Mouse (Mus musculus) embryonic stem cell, embryonic (primary cell): ENCODE results near the gene Rtel1.

Experiments used
- CTCF ChIA-PET, 4 experiments: fragments of 300-600 bp in 2 of 4; fragments of 350-600 bp in 2 of 4; sonication (Branson Sonifier 250); formaldehyde crosslinking; loops; one replicate each; lab custom pipeline; 2022; ENCODE audit warnings: inconsistent platforms in 2 of 4; lab: Charles Lee
- POLR2A ChIA-PET, 4 experiments: fragments of 300-600 bp in 2 of 4; fragments of 350-600 bp in 2 of 4; sonication (Branson Sonifier 250); formaldehyde crosslinking; loops; one replicate each; lab custom pipeline; 2022; ENCODE audit warnings: antibody characterized with exemption in 4 of 4, inconsistent platforms in 1 of 4; lab: Charles Lee

The Rtel1 gene

DNA sequence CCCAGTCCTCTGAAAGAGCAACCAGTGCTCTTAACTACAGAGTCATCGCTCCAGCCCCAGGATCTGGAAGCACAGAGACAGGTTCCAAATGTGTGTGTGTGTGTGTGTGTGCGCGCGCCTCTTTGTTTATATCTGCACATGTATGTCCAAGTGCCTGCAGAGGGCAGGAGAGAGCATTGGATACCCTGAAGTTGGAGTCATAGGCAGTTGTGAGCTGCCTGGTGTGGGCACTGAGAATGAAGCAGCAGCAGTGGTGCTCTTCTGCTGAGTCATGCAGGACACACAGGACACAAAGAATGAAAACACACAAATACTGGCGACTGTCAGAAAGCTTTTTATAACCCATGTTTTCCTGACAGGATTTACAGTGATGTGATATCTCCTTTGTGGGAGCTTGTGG is 50.5 kb downstream of the Rtel1 start:
- ChIA-PET POLR2A (interaction anchor here in 3 of 4 experiments (0.6 to 2.2 kb wide), 21 partner anchors 10 to 310 kb away, joined by 3 to 7 read pairs (median 4); partner anchors contain the start of genes Dnajc5 (in 2 of the 3), Abhd16b (in 1 of the 3), Lime1 (in 1 of the 3) and Rtel1 (in 1 of the 3)), CTCF (interaction anchor here (0.5 to 1.8 kb wide), 49 partner anchors 10 to 902 kb away, joined by 3 to 13 read pairs (median 3); partner anchors contain the start of genes Ppdpf (in 2 of the 4), Abhd16b (in 1 of the 4), Fndc11 (in 1 of the 4) and Helz2 (in 1 of the 4))

- ChIA-PET POLR2A (interaction anchor here in 1 of 4 experiments (0.7 to 2.7 kb wide), 8 partner anchors 11 to 283 kb away, joined by 3 to 9 read pairs (median 4); partner anchors contain the start of genes Arfrp1 and Zgpat), CTCF (interaction anchor here in 2 of 4 experiments (0.6 to 1.2 kb wide), 2 partner anchors 19 to 421 kb away, joined by 3 read pairs; no protein-coding TSS in a partner anchor)
Observed at GRCm38 (mm10) chr2:181375787-181376186, 56.2 kb downstream of the Rtel1 start.

DNA sequence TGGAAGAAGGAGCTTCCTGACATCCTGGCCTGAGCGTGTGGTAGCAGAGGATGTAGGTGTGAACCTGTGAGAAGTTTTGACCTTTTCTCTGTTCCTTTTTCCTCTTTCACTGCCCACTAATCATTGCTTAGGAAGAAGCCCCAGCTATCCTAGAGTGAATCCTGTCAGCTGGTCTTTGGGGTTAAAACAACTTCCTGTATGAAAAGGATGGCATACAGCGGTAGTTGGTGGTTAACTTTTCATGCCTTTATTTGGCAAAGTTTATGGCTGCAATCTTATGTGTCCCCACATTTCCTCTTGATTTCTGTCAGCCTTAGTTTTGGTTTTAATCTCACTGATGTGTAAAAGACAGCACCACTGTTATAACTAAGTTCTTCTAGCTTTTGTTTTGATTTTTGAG is 57.7 kb downstream of the Rtel1 start:
- CTCF ChIA-PET: no interaction called here
- POLR2A ChIA-PET: interaction anchor here in 2 of 4 experiments (0.8 to 2.7 kb wide), 4 partner anchors 9 to 224 kb away, joined by 3 to 9 read pairs (median 6); partner anchors contain the start of genes Arfrp1 (in 1 of the 2) and Zgpat (in 1 of the 2)

DNA sequence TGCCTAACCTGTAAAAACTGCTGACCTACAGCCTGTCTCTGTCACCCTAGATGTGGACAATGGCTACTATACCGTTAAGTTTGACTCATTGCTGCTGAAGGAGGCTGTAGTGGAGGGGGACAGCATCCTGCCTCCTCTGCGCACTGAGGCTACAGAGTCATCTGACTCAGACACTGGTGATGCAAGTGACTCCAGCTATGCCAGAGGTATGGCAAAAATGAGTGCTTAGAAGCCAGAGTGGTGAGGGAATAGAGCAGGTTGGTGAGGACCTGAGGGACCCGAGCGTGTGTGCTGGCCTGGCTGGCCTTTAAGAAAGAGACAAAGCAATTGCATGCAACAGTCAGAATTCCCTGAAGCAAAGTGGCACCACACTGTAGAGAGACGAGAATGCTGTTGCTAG is 59.2 kb downstream of the Rtel1 start:
- ChIA-PET POLR2A (interaction anchor here in 2 of 4 experiments (1.0 to 1.2 kb wide), 2 partner anchors 13 to 141 kb away, joined by 3 read pairs; partner anchors contain the start of gene Arfrp1 (in 1 of the 2)), CTCF (no interaction called here)

DNA sequence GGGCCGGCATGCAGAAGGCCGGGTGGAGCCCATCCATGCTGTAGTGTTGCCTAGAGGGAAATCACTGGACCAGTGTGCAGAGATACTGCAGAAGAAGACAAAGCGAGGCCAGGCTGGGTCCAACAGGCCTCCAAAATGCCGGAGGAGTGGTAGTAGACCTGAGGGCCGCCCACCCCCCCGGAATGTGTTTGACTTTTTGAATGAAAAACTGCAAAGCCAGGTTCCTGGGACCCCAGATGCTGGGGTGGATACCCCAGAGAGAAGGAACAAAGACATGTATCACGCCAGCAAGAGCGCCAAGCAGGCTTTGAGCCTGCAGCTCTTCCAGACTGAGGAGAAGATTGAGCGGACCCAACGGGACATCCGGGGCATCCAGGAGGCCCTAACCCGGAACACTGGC is 60.2 kb downstream of the Rtel1 start, which contains the start of gene Lime1:
TSS of gene Lime1 (plus strand) at position 301 of the 400 bp plus-strand sequence.
- ChIA-PET CTCF (interaction anchor here in 1 of 4 experiments (0.9 kb wide), 2 partner anchors 10 to 79 kb away, joined by 3 read pairs; no protein-coding TSS in a partner anchor), POLR2A (interaction anchor here in 3 of 4 experiments (0.6 to 1.2 kb wide), 5 partner anchors 9 to 113 kb away, joined by 3 to 4 read pairs (median 3); partner anchors contain the start of genes Arfrp1 (in 2 of the 3) and Zgpat (in 1 of the 3))

GRCm38 (mm10) chr2:181380251-181380650 is 60.7 kb downstream of the Rtel1 start:
- ChIA-PET CTCF (interaction anchor here in 1 of 4 experiments (0.9 kb wide), 1 partner anchor 10 kb away, joined by 3 read pairs; no protein-coding TSS in a partner anchor), POLR2A (interaction anchor here in 3 of 4 experiments (0.6 to 1.2 kb wide), 3 partner anchors 15 to 112 kb away, joined by 3 to 4 read pairs (median 3); partner anchors contain the start of genes Arfrp1 (in 2 of the 3) and Zgpat (in 1 of the 3))

- CTCF ChIA-PET: interaction anchor here in 1 of 4 experiments (0.6 kb wide), 1 partner anchor 11 kb away, joined by 4 read pairs; no protein-coding TSS in a partner anchor
Observed at GRCm38 (mm10) chr2:181381107-181381506, 61.6 kb downstream of the Rtel1 start.

GRCm38 (mm10) chr2:181381631-181382306 is 62.2 kb downstream of the Rtel1 start:
- ChIA-PET CTCF (interaction anchor here in 1 of 4 experiments (0.6 kb wide), 1 partner anchor 10 kb away, joined by 4 read pairs; no protein-coding TSS in a partner anchor), POLR2A (interaction anchor here in 2 of 4 experiments (0.7 to 1.8 kb wide), 4 partner anchors 138 to 201 kb away, joined by 3 to 4 read pairs (median 3); partner anchors contain the start of gene Dnajc5 (in 1 of the 2))

More at GRCm38 (mm10) chr2:181381107-181381506, 61.6 kb downstream of the Rtel1 start:
- POLR2A ChIA-PET: interaction anchor here in 2 of 4 experiments (1.2 to 1.8 kb wide), 2 partner anchors 188 to 202 kb away, joined by 3 to 4 read pairs; no protein-coding TSS in a partner anchor

DNA sequence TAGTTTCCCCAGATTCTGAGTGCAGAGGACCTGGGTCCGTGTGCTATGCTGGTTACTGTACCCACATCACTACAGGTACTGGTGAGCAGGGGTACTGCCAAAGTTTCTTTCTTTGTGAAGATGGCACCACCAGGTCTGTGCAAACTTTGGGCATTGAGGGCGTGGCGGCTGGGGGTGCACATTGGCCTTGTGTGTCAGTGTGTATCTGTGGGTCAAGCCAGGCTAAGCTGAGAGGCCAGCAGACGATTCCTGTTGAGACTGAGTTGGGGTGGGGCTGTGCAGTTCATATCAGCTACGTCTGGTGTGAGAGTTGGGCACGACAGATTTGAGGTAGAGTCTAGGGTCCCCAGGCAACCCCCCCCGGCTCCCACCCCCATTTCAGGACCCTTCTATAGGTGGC is 64.9 kb downstream of the Rtel1 start:
- CTCF ChIA-PET: interaction anchor here in 1 of 4 experiments (0.6 to 2.6 kb wide), 2 partner anchors 14 to 197 kb away, joined by 3 to 8 read pairs; partner anchors contain the start of gene Ppdpf
- POLR2A ChIA-PET: interaction anchor here in 2 of 4 experiments (0.6 to 1.5 kb wide), 6 partner anchors 18 to 266 kb away, joined by 3 to 4 read pairs (median 4); partner anchors contain the start of genes Arfrp1 (in 1 of the 2) and Zgpat (in 1 of the 2)

- ChIA-PET CTCF (interaction anchor here in 1 of 4 experiments (0.6 to 2.6 kb wide), 3 partner anchors 15 to 198 kb away, joined by 3 to 8 read pairs (median 3); partner anchors contain the start of gene Ppdpf), POLR2A (interaction anchor here in 2 of 4 experiments (0.5 to 1.5 kb wide), 9 partner anchors 19 to 266 kb away, joined by 3 to 5 read pairs (median 3); partner anchors contain the start of genes Arfrp1 (in 1 of the 2), Prpf6 (in 1 of the 2) and Zgpat (in 1 of the 2))
Observed at GRCm38 (mm10) chr2:181384919-181385391, 65.4 kb downstream of the Rtel1 start.

DNA sequence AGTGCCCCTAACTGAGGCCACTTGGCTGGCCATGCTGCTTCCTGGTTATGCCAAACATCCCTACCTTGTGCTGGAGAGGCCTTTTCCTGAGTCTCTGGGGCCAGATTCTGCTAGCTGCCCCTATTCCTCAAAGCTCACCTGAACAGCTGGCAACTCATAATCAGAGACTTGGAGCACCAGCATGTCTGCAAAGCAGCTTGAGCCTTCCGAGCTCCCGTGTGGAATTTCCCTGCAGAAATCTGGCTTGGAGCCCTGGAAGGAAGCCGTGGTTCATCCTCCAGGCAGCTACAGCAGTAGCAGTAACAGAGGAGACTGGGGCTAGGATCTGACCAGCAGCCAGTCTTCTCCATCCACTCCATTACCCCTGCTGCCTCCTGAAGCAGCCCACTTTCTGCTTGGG is 66.3 kb downstream of the Rtel1 start:
- ChIA-PET POLR2A (interaction anchor here in 3 of 4 experiments (0.5 to 2.2 kb wide), 9 partner anchors 9 to 214 kb away, joined by 3 to 8 read pairs (median 3); partner anchors contain the start of gene Prpf6 (in 1 of the 3)), CTCF (interaction anchor here in 2 of 4 experiments (0.6 to 2.6 kb wide), 4 partner anchors 16 to 209 kb away, joined by 3 to 8 read pairs (median 4); no protein-coding TSS in a partner anchor)

- CTCF ChIA-PET: interaction anchor here (0.6 to 1.5 kb wide), 5 partner anchors 17 to 182 kb away, joined by 3 to 4 read pairs (median 3); no protein-coding TSS in a partner anchor
- POLR2A ChIA-PET: interaction anchor here in 2 of 4 experiments (0.6 to 2.2 kb wide), 6 partner anchors 10 to 213 kb away, joined by 3 to 8 read pairs (median 3); no protein-coding TSS in a partner anchor
Observed at GRCm38 (mm10) chr2:181386663-181387210, 67.2 kb downstream of the Rtel1 start.

DNA sequence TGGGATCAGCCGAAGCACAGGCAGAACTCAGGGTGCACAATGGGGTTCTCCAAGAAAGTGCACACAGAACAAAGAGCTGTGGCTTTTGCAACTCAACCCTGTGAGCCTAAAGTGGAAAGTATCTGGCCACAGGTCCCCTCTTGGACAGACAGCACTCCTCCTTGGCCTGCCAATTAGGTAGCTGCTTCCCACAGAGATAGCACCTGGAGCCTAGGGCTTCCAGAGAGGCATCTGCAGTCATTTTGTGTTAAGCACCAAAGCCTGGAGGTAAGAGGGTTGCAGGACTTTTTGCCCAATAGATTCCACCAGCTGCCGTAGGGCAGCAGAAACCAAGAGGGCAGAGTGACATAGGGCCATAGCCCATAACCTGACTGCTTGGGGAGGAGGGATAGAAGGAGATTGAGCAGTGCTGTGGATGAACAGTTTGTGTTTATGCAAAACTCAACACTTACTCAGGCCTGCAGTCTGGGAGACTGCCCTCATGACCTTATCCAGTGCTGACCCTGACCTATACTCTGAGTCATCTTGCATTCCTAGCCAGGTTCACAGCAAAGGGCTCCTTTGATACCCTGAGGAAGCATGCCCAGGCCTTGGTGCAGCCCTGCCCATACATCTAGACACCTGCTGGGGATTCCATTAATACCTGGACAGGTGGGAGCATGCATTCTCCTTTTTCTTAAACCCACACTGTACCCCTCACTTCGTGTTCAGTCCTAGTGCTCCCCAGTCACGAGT is 70.8 kb downstream of the Rtel1 start:
- ChIA-PET POLR2A (interaction anchor here in 3 of 4 experiments (0.7 to 1.5 kb wide), 4 partner anchors 15 to 211 kb away, joined by 3 to 4 read pairs (median 4); no protein-coding TSS in a partner anchor), CTCF (interaction anchor here (0.7 to 1.9 kb wide), 12 partner anchors 12 to 291 kb away, joined by 3 to 8 read pairs (median 4); partner anchors contain the start of gene Tcea2 (in 1 of the 4))

GRCm38 (mm10) chr2:181391022-181391421 is 71.5 kb downstream of the Rtel1 start:
- CTCF ChIA-PET: interaction anchor here (0.6 to 1.8 kb wide), 10 partner anchors 10 to 288 kb away, joined by 3 to 10 read pairs (median 4); partner anchors contain the start of genes Abhd16b (in 1 of the 4) and Tpd52l2 (in 1 of the 4)
- POLR2A ChIA-PET: interaction anchor here in 2 of 4 experiments (0.7 to 1.4 kb wide), 2 partner anchors 210 kb away, joined by 3 read pairs; no protein-coding TSS in a partner anchor

GRCm38 (mm10) chr2:181391541-181391940 is 72.0 kb downstream of the Rtel1 start:
- POLR2A ChIA-PET: interaction anchor here in 2 of 4 experiments (1.2 to 1.4 kb wide), 3 partner anchors 129 to 210 kb away, joined by 3 read pairs; partner anchors contain the start of genes Dnajc5 (in 1 of the 2) and Samd10 (in 1 of the 2)
- CTCF ChIA-PET: interaction anchor here (0.5 to 1.8 kb wide), 14 partner anchors 10 to 287 kb away, joined by 3 to 10 read pairs (median 4); partner anchors contain the start of genes Abhd16b (in 1 of the 4), Ppdpf (in 1 of the 4) and Tpd52l2 (in 1 of the 4)
